Mouse (Mus musculus) MEL (cell line): Measurements from ENCODE around the gene Faim2. TPM values are rescaled to one million over a fixed set of nuclear protein-coding genes. Genes with fewer than 3 reads are reported as not detected.

Experiments
- DNase-seq: peaks from one replicate; pipeline ENCODE4 v3.0.0; 2011; ENCODE audit warnings: low read depth, low spot score
- H3K27ac ChIP-seq: 2 replicates; pipeline ENCODE4 v1.5.1; 2012; ENCODE audit warnings: low read depth, mild to moderate bottlenecking, control low read depth, low read length, moderate library complexity; ENCODE audit not compliant: control insufficient read depth
- H3K27me3 ChIP-seq, 2 experiments: fragments of 150-350 bp in 1 of 2; sonication (generic) in 1 of 2; 2 replicates each; pipeline ENCODE4 v1.6.1; 2012; ENCODE audit warnings: low read length in 2 of 2, mild to moderate bottlenecking in 2 of 2, improper control_type of control experiment in 1 of 2, moderate library complexity in 1 of 2; ENCODE audit not compliant: insufficient read depth in 2 of 2, control insufficient read depth in 1 of 2
- H3K36me3 ChIP-seq, 2 experiments: 2 replicates each; pipeline ENCODE4 v1.6.1; 2012 to 2014; ENCODE audit warnings: low read length in 2 of 2, improper control_type of control experiment in 1 of 2, inconsistent platforms in 1 of 2, mild to moderate bottlenecking in 1 of 2; ENCODE audit not compliant: insufficient read depth in 2 of 2, control insufficient read depth in 1 of 2
- H3K4me1 ChIP-seq, 2 experiments: fragments of 150-350 bp in 1 of 2; sonication (generic) in 1 of 2; 2 replicates each; pipeline ENCODE4 v1.6.1; 2012; ENCODE audit warnings: low read length in 2 of 2, improper control_type of control experiment in 1 of 2, mild to moderate bottlenecking in 1 of 2; ENCODE audit not compliant: insufficient read depth in 2 of 2, control insufficient read depth in 1 of 2
- H3K4me3 ChIP-seq, 2 experiments: fragments of 150-350 bp in 1 of 2; sonication (generic) in 1 of 2; 2 replicates each; pipeline ENCODE4 v1.5.1; 2012; ENCODE audit warnings: low read depth in 2 of 2, low read length in 2 of 2, mild to moderate bottlenecking in 2 of 2, moderate library complexity in 2 of 2, control low read depth in 1 of 2, improper control_type of control experiment in 1 of 2; ENCODE audit not compliant: control insufficient read depth in 1 of 2, insufficient read depth in 1 of 2
- H3K79me2 ChIP-seq: 2 replicates; pipeline ENCODE4 v1.6.1; 2012; ENCODE audit warnings: mild to moderate bottlenecking, low read length, moderate library complexity; ENCODE audit not compliant: control insufficient read depth, poor library complexity, insufficient read depth
- H3K9ac ChIP-seq: 2 replicates; pipeline ENCODE4 v1.6.1; 2012; ENCODE audit warnings: low read depth, mild to moderate bottlenecking, control low read depth, low read length, moderate library complexity; ENCODE audit not compliant: control insufficient read depth, poor library complexity, severe bottlenecking
- H3K9me3 ChIP-seq: fragments of 150-350 bp; sonication (generic); replicated peaks from 2 replicates; pipeline ENCODE4 v1.6.1; 2012; ENCODE audit warnings: mild to moderate bottlenecking, low read length, improper control_type of control experiment, moderate library complexity; ENCODE audit not compliant: insufficient read depth
- BHLHE40 ChIP-seq: IDR thresholded peaks from 2 replicates; pipeline ENCODE4 v1.6.1; 2012; ENCODE audit warnings: low read depth, mild to moderate bottlenecking, inconsistent platforms, low read length, improper control_type of control experiment, borderline replicate concordance
- EP300 ChIP-seq, 2 experiments: IDR thresholded peaks; 2 replicates each; pipeline ENCODE4 v1.6.1; 2011; ENCODE audit warnings: improper control_type of control experiment in 2 of 2, low read length in 2 of 2, low read depth in 1 of 2, mild to moderate bottlenecking in 1 of 2
- ETS1 ChIP-seq: IDR thresholded peaks from 2 replicates; pipeline ENCODE4 v1.6.1; 2012; ENCODE audit warnings: low read depth, mild to moderate bottlenecking, inconsistent platforms, low read length, improper control_type of control experiment, moderate library complexity
- GABPA ChIP-seq: IDR thresholded peaks from 2 replicates; pipeline ENCODE4 v1.6.1; 2012; ENCODE audit warnings: low read depth, mild to moderate bottlenecking, inconsistent platforms, low read length, improper control_type of control experiment, moderate library complexity
- JUND ChIP-seq: IDR thresholded peaks from 2 replicates; pipeline ENCODE4 v1.6.1; 2011; ENCODE audit warnings: low read depth, mild to moderate bottlenecking, improper control_type of control experiment, low read length
- MAFK ChIP-seq: IDR thresholded peaks from 2 replicates; pipeline ENCODE4 v1.6.1; 2011; ENCODE audit warnings: low read depth, mild to moderate bottlenecking, low read length, improper control_type of control experiment, borderline replicate concordance
- MAX ChIP-seq: IDR thresholded peaks from 2 replicates; pipeline ENCODE4 v1.6.1; 2011; ENCODE audit warnings: low read length, improper control_type of control experiment
- MEF2A ChIP-seq: IDR thresholded peaks from 2 replicates; pipeline ENCODE4 v1.6.1; 2014; ENCODE audit warnings: low read depth, mild to moderate bottlenecking, inconsistent platforms, low read length, improper control_type of control experiment; ENCODE audit not compliant: poor library complexity, insufficient replicate concordance, severe bottlenecking; ENCODE audit errors: extremely low read depth
- MYB ChIP-seq: IDR thresholded peaks from 2 replicates; pipeline ENCODE4 v1.6.1; 2011; ENCODE audit warnings: mild to moderate bottlenecking, low read depth, low read length, improper control_type of control experiment
- NELFE ChIP-seq: IDR thresholded peaks from 2 replicates; pipeline ENCODE4 v1.6.1; 2011; ENCODE audit warnings: low read depth, low read length, improper control_type of control experiment
- POLR2A ChIP-seq, 2 experiments: IDR thresholded peaks; 2 replicates each; pipeline ENCODE4 v1.6.1; 2011 to 2012; ENCODE audit warnings: low read length in 2 of 2, mild to moderate bottlenecking in 2 of 2, control low read depth in 1 of 2, improper control_type of control experiment in 1 of 2, low read depth in 1 of 2, moderate library complexity in 1 of 2; ENCODE audit not compliant: control insufficient read depth in 1 of 2, insufficient read depth in 1 of 2, poor library complexity in 1 of 2
- POLR2AphosphoS5 ChIP-seq: IDR thresholded peaks from 2 replicates; pipeline ENCODE4 v1.6.1; 2012; ENCODE audit warnings: low read depth, borderline replicate concordance, mild to moderate bottlenecking, inconsistent platforms, low read length, moderate library complexity, mixed read lengths
- RCOR1 ChIP-seq: IDR thresholded peaks from 2 replicates; pipeline ENCODE4 v1.6.1; 2012; ENCODE audit warnings: low read depth, mild to moderate bottlenecking, inconsistent platforms, low read length, improper control_type of control experiment
- SMC3 ChIP-seq: IDR thresholded peaks from 2 replicates; pipeline ENCODE4 v1.6.1; 2011; ENCODE audit warnings: low read depth, low read length, improper control_type of control experiment
- TBP ChIP-seq: IDR thresholded peaks from 2 replicates; pipeline ENCODE4 v1.8.0; 2011; ENCODE audit warnings: low read depth, low read length, improper control_type of control experiment
- UBTF ChIP-seq: IDR thresholded peaks from 2 replicates; pipeline ENCODE4 v1.6.1; 2012; ENCODE audit warnings: low read depth, mild to moderate bottlenecking, inconsistent platforms, low read length, improper control_type of control experiment, moderate library complexity, borderline replicate concordance; ENCODE audit not compliant: insufficient read depth
- USF1 ChIP-seq: IDR thresholded peaks from 2 replicates; pipeline ENCODE4 v1.6.1; 2014; ENCODE audit warnings: low read depth, mild to moderate bottlenecking, inconsistent platforms, low read length, improper control_type of control experiment, moderate library complexity
- USF2 ChIP-seq, 2 experiments: IDR thresholded peaks; 2 replicates each; pipeline ENCODE4 v1.6.1; 2011 to 2012; ENCODE audit warnings: improper control_type of control experiment in 2 of 2, low read length in 2 of 2, borderline replicate concordance in 1 of 2, inconsistent platforms in 1 of 2, low read depth in 1 of 2, mild to moderate bottlenecking in 1 of 2; ENCODE audit not compliant: insufficient read depth in 1 of 2
- ZKSCAN1 ChIP-seq: IDR thresholded peaks from 2 replicates; pipeline ENCODE4 v1.6.1; 2012; ENCODE audit warnings: low read depth, mild to moderate bottlenecking, inconsistent platforms, low read length, improper control_type of control experiment, moderate library complexity
- ZMIZ1 ChIP-seq: IDR thresholded peaks from 2 replicates; pipeline ENCODE4 v1.6.1; 2012; ENCODE audit warnings: low read depth, mild to moderate bottlenecking, inconsistent platforms, low read length, improper control_type of control experiment, moderate library complexity
- polyA plus RNA-seq, 2 experiments: library from polyadenylated mRNA; stranded (reverse) in 1 of 2; unstranded in 1 of 2; fragments of >175 nt in 1 of 2; fragments of >200 nt in 1 of 2; gene quantifications; 2 replicates each; pipeline versions ENCODE4 v1.2.1 to v1.2.4; 2012; ENCODE audit warnings: low replicate concordance in 2 of 2, low read depth in 1 of 2; ENCODE audit not compliant: insufficient read length in 2 of 2, insufficient read depth in 1 of 2, missing spikeins in 1 of 2
- total RNA-seq: library from RNA; depleted of rRNA; stranded (reverse); fragments of 300-350 nt; gene quantifications from 2 replicates; pipeline ENCODE4 v1.2.3, GENCODE M21; 2012

Faim2 gene
- total and polyA plus RNA-seq, 3 experiments = 0.06 to 0.08 TPM; not detected in 1

DNA sequence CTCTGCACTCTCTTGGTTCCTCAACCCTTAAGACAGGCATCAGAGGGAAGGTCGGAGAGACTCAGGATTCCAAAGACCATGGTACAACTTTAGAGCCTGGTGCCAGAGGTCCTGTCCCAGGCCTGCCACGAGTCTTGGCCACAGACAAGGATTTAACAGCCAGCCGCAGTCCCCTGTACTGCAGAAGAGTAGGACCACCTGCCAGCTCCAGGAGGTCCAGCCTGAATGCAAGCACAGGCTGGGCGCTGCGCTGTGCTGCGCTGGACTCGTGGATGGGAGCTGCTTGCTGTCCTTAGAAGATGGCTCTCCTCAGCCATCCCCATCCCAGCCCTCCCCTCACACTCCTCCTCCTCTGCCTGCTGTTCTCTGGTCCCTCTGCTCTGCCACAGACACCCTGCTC, 10.2 kb downstream of the Faim2 start:
- Histone ChIP-seq H3K27ac (no peak overlapping the region), H3K4me3 (no peak overlapping the region)
- TF ChIP-seq SMC3 (no peak), MAX (no peak), TBP (no peak), POLR2AphosphoS5 (no peak), MAFK (no peak), ETS1 (no peak)
- TF ChIP-seq, all 39 proteins: peak for 0
- Histone ChIP-seq H3K4me1 (0 out of 4 replicates have a peak, but pooled peaks cover 0 to 2% of the 10 kb centered on the region in 2 experiments), H3K9me3 (no peaks in the 10 kb centered on the region), H3K79me2 (no peaks in the 10 kb centered on the region), H3K36me3 (no peaks in the 10 kb centered on the region), H3K27me3 (peaks cover 5% of the 10 kb centered on the region in 2 experiments; a peak in 3 of 4 replicates), H3K9ac (no peak overlapping the region)
- DNase-seq = no peak

DNA sequence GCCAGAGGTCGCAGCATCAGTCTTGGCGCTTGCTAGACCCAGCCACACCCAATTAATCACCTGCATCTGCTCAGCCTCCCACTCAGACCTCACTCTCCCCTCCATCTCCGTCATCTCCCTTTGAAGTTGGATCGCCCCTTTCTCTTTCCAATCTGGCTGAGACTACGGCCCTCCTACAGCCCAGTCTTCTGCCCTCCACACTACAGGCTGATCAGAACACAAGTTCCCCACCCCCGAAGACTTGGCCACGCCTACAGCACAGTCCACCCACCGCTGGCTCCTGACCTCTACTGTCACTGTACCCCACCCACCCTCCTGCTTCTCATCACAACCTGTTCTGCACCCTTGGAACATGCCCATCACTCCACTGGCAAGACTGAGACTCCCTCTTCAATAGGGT, 11.2 kb downstream of the Faim2 start:
- Histone ChIP-seq H3K4me1 (0 out of 4 replicates have a peak, but pooled peaks cover 0 to 2% of the 10 kb centered on the region in 2 experiments), H3K36me3 (no peaks in the 10 kb centered on the region), H3K4me3 (no peak overlapping the region), H3K27me3 (peaks cover 0 to 2% of the 10 kb centered on the region in 2 experiments; a peak in 1 of 4 replicates), H3K27ac (no peak overlapping the region), H3K9me3 (no peaks in the 10 kb centered on the region), H3K79me2 (no peaks in the 10 kb centered on the region), H3K9ac (no peak overlapping the region)
- TF ChIP-seq USF2 (IDR thresholded peaks at IDR 0.05; ENCODE audit: borderline replicate concordance in 1 of 2, insufficient read depth in 1 of 2, low read depth in 1 of 2, low read length in 2 of 2) = no peak
- TF ChIP-seq POLR2A (IDR thresholded peaks at IDR 0.05; ENCODE audit: control insufficient read depth in 1 of 2, insufficient read depth in 1 of 2, low read depth in 1 of 2, low read length in 2 of 2, poor library complexity in 1 of 2) = no peak
- no peak for TF ChIP-seq ZMIZ1
- no peak for TF ChIP-seq RCOR1
- no peak for TF ChIP-seq ETS1
- TF ChIP-seq MAFK = no peak
- no peak for DNase-seq

DNA sequence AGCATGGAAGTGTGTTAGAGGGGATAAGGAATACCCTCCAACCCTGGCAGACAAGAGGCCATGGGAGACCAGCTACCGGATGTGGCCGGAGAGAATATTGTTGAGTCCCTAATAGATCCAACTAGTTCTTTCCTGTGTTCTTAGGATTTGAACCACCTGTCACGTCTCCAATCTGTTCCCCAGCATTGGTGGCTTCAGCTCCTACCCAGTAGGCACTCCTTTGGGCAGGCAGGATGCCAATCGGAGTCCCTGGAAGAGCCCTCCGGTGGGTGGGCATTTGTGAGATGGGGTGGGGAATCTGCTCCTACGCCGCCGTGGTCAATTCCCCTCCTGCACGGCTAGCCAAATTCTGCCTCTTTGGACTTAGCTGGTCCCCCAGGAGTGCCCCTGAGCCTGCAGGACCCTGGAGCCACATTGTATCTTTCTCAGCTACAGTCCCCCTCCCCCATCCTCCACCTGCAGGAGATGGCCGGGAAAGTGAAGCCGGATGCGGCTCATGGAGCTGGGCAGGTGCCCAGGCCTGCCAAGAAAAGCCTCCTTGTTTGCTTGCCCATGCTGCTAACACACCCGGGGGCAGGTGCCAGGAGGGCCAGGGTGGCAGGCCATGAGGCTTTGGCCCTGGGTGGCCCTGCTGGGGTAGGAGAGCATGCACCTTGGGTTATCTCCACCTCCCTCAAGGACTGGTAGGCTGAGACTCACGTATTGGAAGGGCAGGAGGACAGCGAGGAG, 16.0 kb downstream of the Faim2 start:
- no peaks in the 10 kb centered on the region for H3K9me3 ChIP-seq
- no peak for TF ChIP-seq MYB
- TF ChIP-seq BHLHE40 = no peak
- no peak for TF ChIP-seq MAFK
- no peak for TF ChIP-seq GABPA
- TF ChIP-seq NELFE = no peak
- TF ChIP-seq MEF2A = no peak
- no peak for TF ChIP-seq POLR2AphosphoS5
- TF ChIP-seq ZKSCAN1 = no peak
- TF ChIP-seq USF1 = no peak
- no peak for TF ChIP-seq UBTF
- TF ChIP-seq EP300 (IDR thresholded peaks at IDR 0.05; ENCODE audit: low read depth in 1 of 2, low read length in 2 of 2) = no peak
- no peak for TF ChIP-seq JUND
- no peak for DNase-seq
- H3K4me1 ChIP-seq = no peaks in the 10 kb centered on the region
- H3K36me3 ChIP-seq = no peaks in the 10 kb centered on the region
- no peaks in the 10 kb centered on the region for H3K79me2 ChIP-seq
- no peak overlapping the region for H3K27ac ChIP-seq
- H3K4me3 ChIP-seq = no peak overlapping the region
- no peak overlapping the region for H3K9ac ChIP-seq
- peaks cover 11% of the 10 kb centered on the region in 2 experiments for H3K27me3 ChIP-seq
